Mouse (Mus musculus) gastrocnemius, adult 8-10 months (tissue): Measurements from ENCODE around the gene Khsrp. TPM values are rescaled to one million over a fixed set of nuclear protein-coding genes. Genes with fewer than 3 reads are reported as not detected.

Source experiments
- DNase-seq, 2 experiments: peaks; one replicate each; pipeline ENCODE4 v3.0.0; 2022; ENCODE audit warnings: low spot score in 2 of 2
- total RNA-seq, 4 experiments: library from RNA; stranded (reverse); gene quantifications; 2 replicates each; pipeline ENCODE4 v1.2.4; 2022

Khsrp gene
- total RNA-seq, 4 experiments from 2014 or later, result 23.3 to 29.9 (median 27.2) TPM

DNA sequence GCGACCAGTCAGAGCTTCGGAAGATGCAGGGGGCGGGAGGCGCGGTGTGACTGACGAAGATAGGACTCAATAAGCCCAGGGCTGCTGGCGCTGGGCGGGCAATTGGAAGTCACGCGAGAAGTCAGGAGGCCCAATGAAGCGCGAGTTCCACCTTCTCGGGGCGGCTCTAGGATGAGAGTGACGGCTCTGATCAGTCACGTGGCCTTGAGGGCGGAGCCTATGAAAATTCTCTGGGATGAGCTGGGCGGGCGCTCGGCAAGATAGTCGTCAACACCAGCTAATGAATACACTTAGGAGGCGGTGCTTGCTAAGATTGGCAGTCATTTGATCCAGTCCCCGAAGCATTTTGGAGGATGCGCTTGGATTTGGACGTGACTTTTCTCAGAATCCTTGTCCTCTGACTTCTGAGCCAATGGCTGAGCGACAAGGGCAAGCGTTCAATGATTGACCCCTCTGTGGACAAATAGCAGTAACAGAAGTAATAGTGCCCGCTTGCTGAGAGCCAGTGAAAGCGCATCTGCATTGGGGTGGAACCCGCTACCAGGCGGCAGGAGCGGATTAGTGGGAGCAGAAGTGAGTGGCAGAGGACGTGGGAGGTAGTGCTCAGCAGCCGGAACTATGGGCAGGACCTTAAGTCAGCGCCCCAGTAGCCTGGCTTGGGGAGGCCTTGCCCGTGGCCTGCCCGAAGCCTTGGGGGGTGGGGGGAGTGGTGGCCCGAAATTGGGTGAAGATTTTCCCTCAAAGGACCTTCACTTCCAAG lies 519 bp upstream of the Khsrp start:
- DNase-seq, result peak; percentile 100

DNA sequence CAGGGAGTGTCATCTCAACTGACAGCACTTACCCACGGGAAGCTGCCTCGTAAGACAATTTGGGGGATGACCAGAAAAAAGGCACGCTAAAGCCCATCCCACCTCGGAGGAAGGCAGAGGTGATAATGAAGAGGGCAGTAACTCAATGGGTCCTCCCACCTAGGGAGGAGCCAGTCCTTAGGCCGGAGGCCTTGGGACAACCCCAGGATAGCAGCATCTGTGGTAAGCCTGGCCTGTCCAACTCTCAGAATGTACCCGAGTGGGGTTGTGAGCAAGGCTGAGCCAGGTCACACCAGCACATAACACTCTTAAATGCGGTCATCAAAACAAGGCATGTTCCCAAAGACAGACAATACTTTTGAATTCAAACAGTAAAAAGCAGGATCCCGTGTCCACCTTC lies 1.6 kb downstream of the Khsrp start:
- no peak for DNase-seq

DNA sequence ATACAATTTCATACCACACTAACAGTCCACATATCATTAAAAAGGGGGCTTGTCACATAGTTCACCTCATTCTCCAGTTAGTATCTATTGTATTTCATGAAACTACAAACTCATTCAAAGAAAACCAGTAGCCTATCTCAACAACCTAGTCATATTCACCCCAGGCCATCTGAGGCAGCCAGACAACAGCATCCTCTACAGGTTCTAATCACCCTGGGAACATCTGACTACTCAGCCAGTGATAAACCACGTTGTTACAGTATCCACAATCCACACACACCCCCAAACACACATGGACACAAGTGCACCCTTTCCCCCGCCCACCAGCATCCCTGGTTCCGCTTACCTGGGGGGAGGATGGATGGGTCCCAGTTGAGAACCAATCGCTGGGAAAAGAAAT lies 3.9 kb downstream of the Khsrp start:
- DNase-seq, result no peak

- DNase-seq, result no peak
Observed at GRCm38 (mm10) chr17:57020960-57021359, 10.4 kb downstream of the Khsrp start.

DNA sequence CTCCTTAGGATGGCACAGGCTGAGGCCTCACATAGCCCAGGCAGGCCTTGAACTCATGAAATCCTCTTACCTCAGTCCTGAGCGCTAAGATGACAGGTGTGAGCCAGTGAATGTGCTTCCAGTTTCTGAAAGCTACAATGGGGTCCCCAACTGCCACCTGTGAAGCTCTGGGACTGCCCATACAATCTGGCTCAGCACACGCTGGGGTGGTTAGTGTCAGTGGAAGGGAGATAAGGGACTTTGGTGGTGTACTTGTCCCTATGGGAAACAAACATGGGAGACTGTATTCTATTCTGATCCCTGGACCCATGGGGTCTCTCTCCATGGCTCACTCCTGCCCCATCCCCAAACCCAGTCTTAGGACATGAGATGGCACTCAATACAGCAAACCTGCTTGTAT lies 11.6 kb downstream of the Khsrp start:
- DNase-seq, result no peak

DNA sequence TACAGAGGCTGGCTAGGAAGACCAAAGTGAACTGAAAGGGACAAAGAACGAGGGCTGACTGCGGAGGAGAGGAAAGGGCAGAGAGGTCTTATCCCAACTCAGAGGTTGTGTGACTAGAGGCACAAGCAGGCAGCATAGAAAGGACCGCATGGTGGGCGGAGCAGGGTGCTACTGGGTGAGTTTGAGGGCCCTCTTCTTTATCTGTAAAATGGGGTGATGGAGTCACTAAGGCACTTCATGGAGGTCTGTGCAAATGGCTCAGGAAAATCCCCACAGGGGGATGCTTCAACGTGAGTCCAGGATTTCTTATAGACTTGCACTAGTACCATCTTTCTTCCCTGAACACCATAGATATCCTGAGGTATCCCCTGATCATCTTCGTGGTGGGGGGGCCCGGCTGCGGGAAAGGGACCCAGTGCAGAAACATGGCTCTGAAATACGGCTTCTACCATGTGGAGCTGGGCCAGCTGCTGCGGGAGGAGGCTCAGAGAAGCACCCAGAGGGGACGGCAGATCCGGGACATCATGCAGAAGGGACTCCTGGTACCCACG lies 19.0 kb downstream of the Khsrp start:
- DNase-seq, result no peak

GRCm38 (mm10) chr17:57011236-57012141 lies 19.8 kb downstream of the Khsrp start, which contains the start of the genes Gtf2f1 and Gm17949:
Gene Gtf2f1 (minus strand): TSS chr17:57011288.
Gene Gm17949 (plus strand): TSS chr17:57011469.
- DNase-seq, result peak; percentile 81 to 87

GRCm38 (mm10) chr17:57010911-57011235 lies 20.4 kb downstream of the Khsrp start:
- no peak for DNase-seq

DNA sequence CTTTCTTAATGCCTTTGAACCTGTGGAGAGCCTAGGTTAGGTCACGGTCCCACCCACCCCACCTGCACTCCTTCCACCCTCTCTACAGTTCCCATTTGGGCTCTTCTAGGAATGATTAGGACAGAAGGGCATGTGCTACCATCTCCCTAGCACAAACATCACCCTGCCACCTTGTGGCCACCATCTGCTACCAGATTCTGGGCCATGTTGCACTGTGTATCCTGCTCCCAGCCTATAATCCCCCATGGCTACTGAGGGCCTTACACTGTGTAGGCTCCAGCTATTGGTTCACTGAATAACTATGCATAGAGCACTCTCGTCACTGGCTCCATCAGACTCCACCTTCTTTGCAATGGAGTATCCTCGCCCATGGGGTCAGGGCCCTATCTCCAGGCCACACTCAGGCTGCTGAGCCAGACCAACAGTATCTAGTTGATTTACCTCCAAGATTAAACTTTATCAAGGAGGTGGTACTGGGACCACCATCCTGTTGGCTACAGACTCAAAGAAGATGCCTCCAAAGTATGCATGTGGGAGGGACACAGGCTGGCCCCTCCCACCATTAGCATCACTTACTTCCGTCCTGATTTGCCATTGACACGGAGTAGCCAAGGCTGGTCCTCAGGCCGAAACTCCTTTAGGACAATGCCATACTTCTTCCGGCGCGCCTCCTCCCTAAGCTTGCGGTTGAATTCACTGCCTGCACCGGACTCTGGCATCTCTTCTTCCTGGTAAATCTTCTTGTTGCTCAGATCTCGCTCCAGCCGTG lies 24.0 kb downstream of the Khsrp start:
- no peak for DNase-seq

- DNase-seq, result no peak
Observed at GRCm38 (mm10) chr17:57003994-57004393, 27.3 kb downstream of the Khsrp start.

DNA sequence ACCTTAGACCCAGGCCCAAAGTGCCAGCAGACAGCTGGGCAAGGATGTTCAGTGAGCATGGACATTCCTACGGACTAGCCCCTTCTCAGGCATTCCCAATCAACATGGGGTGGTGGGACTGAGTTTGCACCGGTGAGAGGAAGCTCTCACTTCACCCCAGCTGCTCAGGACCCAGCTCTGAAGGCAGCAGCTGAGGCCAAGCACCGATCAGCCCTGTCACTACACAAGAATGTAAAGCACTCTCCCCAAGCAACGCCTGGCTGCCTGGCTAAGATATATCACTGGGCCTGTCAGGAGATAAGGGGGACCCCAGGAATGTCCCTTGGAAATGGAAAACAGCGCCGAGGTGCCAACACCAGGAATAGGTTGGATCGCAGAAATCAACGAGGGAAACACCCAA lies 30.1 kb downstream of the Khsrp start:
- no peak for DNase-seq

DNA sequence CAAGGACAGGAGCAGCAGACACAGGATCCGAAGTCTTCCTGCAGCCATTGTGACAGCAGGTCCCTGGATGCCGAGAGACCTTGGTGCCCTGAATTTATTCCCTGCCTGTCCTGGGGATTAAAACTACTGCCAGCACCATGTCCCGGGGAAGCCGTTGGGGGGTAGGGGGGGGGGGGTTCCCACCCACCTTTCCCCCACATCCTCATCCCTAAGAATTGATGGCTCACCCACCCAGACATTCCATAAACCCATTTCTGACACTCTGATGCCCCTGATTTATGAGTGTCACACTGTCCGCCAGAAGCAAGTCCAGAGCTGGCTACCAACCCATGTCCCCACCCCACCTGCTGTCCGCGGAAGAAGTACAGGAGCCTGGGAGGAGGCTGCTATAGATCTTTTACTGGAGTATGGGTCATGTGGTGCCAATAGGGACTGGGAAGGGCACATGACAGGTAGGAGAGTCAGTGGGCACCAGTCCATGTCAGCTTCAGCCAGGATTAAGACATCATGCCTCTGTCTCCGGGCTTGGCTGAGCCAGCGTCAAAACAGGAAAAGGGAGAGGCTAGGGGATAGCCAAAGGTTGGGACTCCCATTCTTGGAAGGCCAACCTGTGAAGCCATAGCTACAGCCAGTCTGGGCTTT lies 31.2 kb downstream of the Khsrp start, which contains the start of gene Pspn:
Gene Pspn (minus strand): TSS at position 51 of the 642 bp plus-strand sequence.
- DNase-seq, result no peak

- no peak for DNase-seq
Observed at GRCm38 (mm10) chr17:56999414-56999813, 31.9 kb downstream of the Khsrp start.

- DNase-seq, result peak; percentile 94 to 97
Observed at GRCm38 (mm10) chr17:56997029-56997667, 34.2 kb downstream of the Khsrp start, which contains the start of gene Alkbh7. Gene Alkbh7 (plus strand): TSS chr17:56997339.

- no peak for DNase-seq
Observed at GRCm38 (mm10) chr17:56996506-56996905, 34.8 kb downstream of the Khsrp start.

- no peak for DNase-seq
Observed at GRCm38 (mm10) chr17:56995046-56995445, 36.3 kb downstream of the Khsrp start.

- no peak for DNase-seq
Observed at GRCm38 (mm10) chr17:56990966-56991365, 40.4 kb downstream of the Khsrp start.

DNA sequence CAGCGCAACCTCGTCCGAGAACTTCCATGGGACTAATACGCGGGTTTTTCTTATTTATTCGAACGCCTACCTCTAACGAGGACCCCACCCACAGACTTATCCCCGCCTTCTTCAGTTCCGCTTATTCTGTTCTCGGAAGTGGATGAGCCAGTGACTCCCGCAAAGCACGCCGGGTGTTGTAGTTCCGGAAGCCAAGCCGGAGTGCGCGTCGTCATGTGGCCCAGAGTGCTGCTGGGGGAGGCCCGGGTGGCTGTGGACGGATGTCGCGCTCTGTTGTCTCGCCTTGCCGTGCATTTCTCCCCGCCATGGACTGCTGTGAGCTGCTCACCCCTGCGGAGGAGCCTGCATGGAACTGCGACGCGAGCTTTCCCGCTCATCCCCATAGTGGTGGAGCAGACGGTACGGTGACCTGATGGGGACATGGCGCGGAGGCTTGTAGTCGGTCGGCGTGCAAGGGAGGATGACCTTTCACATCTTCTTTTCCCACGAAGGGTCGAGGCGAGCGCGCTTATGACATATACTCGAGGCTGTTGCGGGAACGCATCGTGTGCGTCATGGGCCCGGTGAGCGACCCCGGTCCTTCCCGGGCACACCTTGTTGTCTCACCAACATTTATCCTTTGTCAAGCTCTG lies 41.1 kb downstream of the Khsrp start, which contains the start of gene Clpp:
Gene Clpp (plus strand): TSS at position 191 of the 632 bp plus-strand sequence.
- DNase-seq, result peak; percentile 88 to 91

DNA sequence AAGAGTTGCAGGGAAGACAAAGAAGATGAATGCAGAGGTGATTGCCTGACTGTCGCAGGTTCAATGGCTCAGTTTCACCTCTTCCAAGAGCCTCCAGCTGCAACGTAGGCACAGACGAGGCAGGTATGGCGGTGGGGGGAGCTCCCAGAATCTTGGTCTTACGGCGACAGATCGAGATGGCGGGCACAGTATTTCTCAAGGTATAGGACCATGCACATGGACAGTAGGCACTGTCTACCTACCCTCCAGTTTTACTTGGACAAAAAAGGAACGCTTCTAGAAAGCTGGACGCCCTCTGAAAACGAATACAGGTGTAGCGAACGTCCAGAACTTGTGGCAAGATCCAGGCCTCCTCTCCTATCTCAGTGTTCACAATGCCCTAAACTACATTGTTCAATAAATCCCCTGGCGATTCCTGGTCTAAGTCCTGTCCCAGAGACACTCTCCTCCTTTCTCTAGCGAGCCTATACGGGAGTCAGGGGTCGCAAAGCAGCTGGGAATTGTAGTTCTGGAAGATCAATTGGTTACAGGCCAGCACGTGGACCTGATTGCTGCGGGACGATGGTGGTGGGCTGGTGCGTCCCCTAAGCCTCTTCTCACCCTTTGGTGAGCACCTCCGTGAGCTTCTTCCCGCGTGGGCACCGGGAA lies 41.7 kb downstream of the Khsrp start:
- DNase-seq, result no peak
